Mouse (Mus musculus) heart, embryonic 11.5 days (tissue): ENCODE results near the gene Med17. TPM values are rescaled to one million over a fixed set of nuclear protein-coding genes. Genes with fewer than 3 reads are reported as not detected.

Experiments used
- ATAC-seq: fragments of 200-750 bp; cut with Nextera tagmentation; replicated peaks from 2 replicates; pipeline ENCODE4 v1.8.0; 2017; ENCODE audit warnings: moderate library complexity; ENCODE audit not compliant: insufficient number of reproducible peaks, low FRiP score, low TSS enrichment
- H3K27ac ChIP-seq: fragments of 300-500 bp; sonication (generic); 2 replicates; pipeline ENCODE4 v1.5.1; 2014; ENCODE audit warnings: mild to moderate bottlenecking, low read depth, low read length
- H3K27me3 ChIP-seq: fragments of 300-500 bp; sonication (generic); 2 replicates; pipeline ENCODE4 v1.6.1; 2014; ENCODE audit warnings: mild to moderate bottlenecking, low read length, mixed read lengths; ENCODE audit not compliant: control insufficient read depth, insufficient read depth
- H3K36me3 ChIP-seq: fragments of 300-500 bp; sonication (generic); 2 replicates; pipeline ENCODE4 v1.6.1; 2014; ENCODE audit warnings: mild to moderate bottlenecking, low read length, moderate library complexity, mixed read lengths; ENCODE audit not compliant: control insufficient read depth, insufficient read depth
- H3K4me1 ChIP-seq: fragments of 300-500 bp; sonication (generic); 2 replicates; pipeline ENCODE4 v1.6.1; 2014; ENCODE audit warnings: low read length; ENCODE audit not compliant: control insufficient read depth, insufficient read depth
- H3K4me2 ChIP-seq: fragments of 300-500 bp; sonication (generic); 2 replicates; pipeline ENCODE4 v1.6.1; 2014; ENCODE audit warnings: mild to moderate bottlenecking, moderate library complexity
- H3K4me3 ChIP-seq: fragments of 300-500 bp; sonication (generic); 2 replicates; pipeline ENCODE4 v1.5.1; 2014; ENCODE audit warnings: low read depth, low read length
- H3K9ac ChIP-seq: fragments of 300-500 bp; sonication (generic); 2 replicates; pipeline ENCODE4 v1.6.1; 2014; ENCODE audit warnings: mild to moderate bottlenecking, low read depth, low read length, moderate library complexity
- H3K9me3 ChIP-seq: fragments of 300-500 bp; sonication (generic); replicated peaks from 2 replicates; pipeline ENCODE4 v1.6.1; 2016; ENCODE audit warnings: low read length; ENCODE audit not compliant: control insufficient read depth
- WGBS: fragments of 180-500 bp; shearing (Covaris S2); extraction: QIAGEN DNeasy Blood & Tissue Kit; methylation state at CpG from one replicate; pipeline ENCODE4 v1.1.7; 2014; ENCODE audit not compliant: insufficient replicate concordance; 5-methylcytosine and 5-hydroxymethylcytosine counted together
- polyA plus RNA-seq: library from polyadenylated mRNA; unstranded; fragments of >200 nt; fragmentation: Nextera tagmentation; extraction: Ambion mirVana; gene quantifications from 2 replicates; pipeline ENCODE4 v1.2.1, GENCODE M21; 2014

Gene Med17
- polyA plus RNA-seq, 1 experiment from 2014 or later = 26.8 TPM

- Histone ChIP-seq H3K4me3 (no peak overlapping the region), H3K4me1 (peaks cover 8% of the 10 kb centered on the region; the same call in 1 of the 2 replicates), H3K27ac (no peak overlapping the region), H3K9ac (no peak overlapping the region), H3K36me3 (peaks cover 19% of the 10 kb centered on the region), H3K27me3 (no peaks in the 10 kb centered on the region), H3K4me2 (no peak overlapping the region), H3K9me3 (no peaks in the 10 kb centered on the region)
- ATAC-seq = no peak
- 92% methylated on average over 3 of the region's 3 CpGs for WGBS
Observed at GRCm38 (mm10) chr9:15278343-15278742, 1.4 kb downstream of the Med17 start.

- Histone ChIP-seq H3K27me3 (no peaks in the 10 kb centered on the region), H3K27ac (no peak overlapping the region), H3K4me1 (peaks cover 8% of the 10 kb centered on the region; the same call in 1 of the 2 replicates), H3K4me2 (no peak overlapping the region), H3K36me3 (peaks cover 26% of the 10 kb centered on the region), H3K9me3 (no peaks in the 10 kb centered on the region), H3K4me3 (no peak overlapping the region), H3K9ac (no peak overlapping the region)
- whole genome bisulfite sequencing = 91% methylated on average over 4 of the region's 4 CpGs
- no peak for ATAC-seq
Observed at GRCm38 (mm10) chr9:15276855-15277254, 2.9 kb downstream of the Med17 start.

DNA sequence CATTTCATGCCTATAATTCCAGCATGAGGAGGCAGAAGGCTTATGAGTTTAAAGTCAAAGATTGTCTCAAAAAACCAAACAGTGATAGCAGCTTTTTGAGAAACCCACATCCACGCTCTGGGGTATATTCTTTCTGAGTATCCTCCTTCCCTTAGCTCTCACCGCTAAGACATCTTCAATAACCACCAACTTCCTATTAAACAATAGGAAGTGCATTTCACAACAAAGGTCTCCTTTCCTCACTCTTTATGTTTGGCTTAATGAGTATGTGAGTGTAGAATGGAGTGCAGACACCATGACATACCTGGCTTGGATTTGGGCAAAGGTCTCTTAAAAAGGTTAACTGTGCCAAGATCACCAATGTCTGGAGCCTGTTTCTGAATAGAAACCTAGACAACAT lies 5.8 kb downstream of the Med17 start:
- no peak for ATAC-seq
- WGBS = 96% methylated on average over 2 of the region's 2 CpGs
- H3K4me3 ChIP-seq = no peak overlapping the region
- H3K27me3 ChIP-seq = no peaks in the 10 kb centered on the region
- H3K9ac ChIP-seq = no peak overlapping the region
- H3K27ac ChIP-seq = no peak overlapping the region
- no peaks in the 10 kb centered on the region for H3K9me3 ChIP-seq
- peaks cover 2% of the 10 kb centered on the region; the same call in 1 of the 2 replicates for H3K4me1 ChIP-seq
- H3K36me3 ChIP-seq = peaks cover 38% of the 10 kb centered on the region
- H3K4me2 ChIP-seq = no peak overlapping the region

- H3K4me1 ChIP-seq = no peaks in the 10 kb centered on the region
- H3K27me3 ChIP-seq = no peaks in the 10 kb centered on the region
- H3K9me3 ChIP-seq = no peaks in the 10 kb centered on the region
- no peak for ATAC-seq
- no peak overlapping the region for H3K4me2 ChIP-seq
- no peak overlapping the region for H3K9ac ChIP-seq
- peaks cover 36% of the 10 kb centered on the region for H3K36me3 ChIP-seq
- H3K4me3 ChIP-seq = no peak overlapping the region
- H3K27ac ChIP-seq = no peak overlapping the region
- 92% methylated on average over 10 of the region's 10 CpGs for WGBS
Observed at GRCm38 (mm10) chr9:15263487-15263886, 16.2 kb downstream of the Med17 start.

- no peak for ATAC-seq
- Histone ChIP-seq H3K4me1 (no peaks in the 10 kb centered on the region), H3K9ac (no peak overlapping the region), H3K27ac (no peak overlapping the region), H3K27me3 (no peaks in the 10 kb centered on the region), H3K36me3 (peaks cover 29% of the 10 kb centered on the region), H3K9me3 (no peaks in the 10 kb centered on the region), H3K4me3 (no peak overlapping the region), H3K4me2 (no peak overlapping the region)
- 90% methylated on average over 8 of the region's 8 CpGs for WGBS
Observed at GRCm38 (mm10) chr9:15261980-15262379, 17.8 kb downstream of the Med17 start.

GRCm38 (mm10) chr9:15256214-15256613 lies 23.5 kb downstream of the Med17 start:
- H3K4me2 ChIP-seq = no peak overlapping the region
- 76% methylated on average over 3 of the region's 3 CpGs for WGBS
- H3K27ac ChIP-seq = no peak overlapping the region
- ATAC-seq = no peak; the same call in 1 of the 2 replicates
- no peaks in the 10 kb centered on the region for H3K4me1 ChIP-seq
- H3K36me3 ChIP-seq = peaks cover 7% of the 10 kb centered on the region
- no peaks in the 10 kb centered on the region for H3K9me3 ChIP-seq
- H3K27me3 ChIP-seq = no peaks in the 10 kb centered on the region
- no peak overlapping the region for H3K9ac ChIP-seq
- no peak overlapping the region for H3K4me3 ChIP-seq

GRCm38 (mm10) chr9:15254501-15254900 lies 25.2 kb downstream of the Med17 start:
- H3K9me3 ChIP-seq = no peaks in the 10 kb centered on the region
- ATAC-seq = no peak
- H3K27me3 ChIP-seq = no peaks in the 10 kb centered on the region
- H3K4me2 ChIP-seq = no peak overlapping the region
- no peaks in the 10 kb centered on the region for H3K36me3 ChIP-seq
- H3K4me1 ChIP-seq = no peaks in the 10 kb centered on the region
- no peak overlapping the region for H3K9ac ChIP-seq
- no peak overlapping the region for H3K27ac ChIP-seq
- no peak overlapping the region for H3K4me3 ChIP-seq
- 74% methylated on average over 7 of the region's 7 CpGs for WGBS

- Histone ChIP-seq H3K36me3 (no peaks in the 10 kb centered on the region), H3K9me3 (no peaks in the 10 kb centered on the region), H3K27ac (no peak overlapping the region), H3K4me2 (no peak overlapping the region), H3K27me3 (no peaks in the 10 kb centered on the region), H3K4me3 (no peak overlapping the region), H3K9ac (no peak overlapping the region), H3K4me1 (no peaks in the 10 kb centered on the region)
- 77% methylated on average over 7 of the region's 7 CpGs for WGBS
- no peak for ATAC-seq
Observed at GRCm38 (mm10) chr9:15252196-15252595, 27.5 kb downstream of the Med17 start.

DNA sequence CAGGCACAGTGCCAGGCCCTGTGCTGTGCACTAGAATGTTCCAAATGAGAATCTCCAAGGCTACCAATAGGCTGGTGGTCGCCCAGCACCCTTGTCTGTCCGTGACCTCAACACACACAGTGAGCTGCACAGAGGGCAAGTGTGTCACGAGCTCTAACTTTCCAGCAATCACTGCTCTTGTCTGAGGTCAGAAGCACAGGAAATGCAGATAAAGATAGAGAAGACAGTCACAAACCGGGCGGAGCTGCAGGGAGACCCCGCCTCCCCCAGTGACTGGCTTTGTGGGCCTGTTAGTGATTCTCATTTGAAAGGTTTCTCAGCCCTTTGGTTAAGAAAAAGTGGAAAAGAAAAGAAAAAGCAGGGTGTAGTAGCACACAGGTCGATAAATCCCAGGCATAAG lies 29.4 kb downstream of the Med17 start:
- H3K4me1 ChIP-seq = no peaks in the 10 kb centered on the region
- no peak overlapping the region for H3K4me3 ChIP-seq
- no peaks in the 10 kb centered on the region for H3K27me3 ChIP-seq
- no peak overlapping the region for H3K4me2 ChIP-seq
- no peak overlapping the region for H3K27ac ChIP-seq
- H3K36me3 ChIP-seq = no peaks in the 10 kb centered on the region
- H3K9ac ChIP-seq = no peak overlapping the region
- H3K9me3 ChIP-seq = no peaks in the 10 kb centered on the region
- ATAC-seq = no peak; the same call in 1 of the 2 replicates
- WGBS = 50% methylated on average over 7 of the region's 7 CpGs
